Mouse (Mus musculus): ENCODE data around the gene Flt3l.

GRCm38 (mm10) chr7:45135993-45136567 is at the start of gene Flt3l, which contains the start of gene Gm45713:
- TF ChIP-seq CTCF (IDR thresholded peaks at IDR 0.05; ENCODE audit: extremely low read depth, insufficient read length, insufficient replicate concordance, low read depth, low read length), result peak; percentile 95
- peak; percentile 40; the same call in 1 of the 2 replicates for TF ChIP-seq POLR2A (IDR thresholded peaks at IDR 0.05; ENCODE audit: low read depth, low read length)
